ENCODE assay signal across 7 mouse cellular contexts in the genomic region with DNA sequence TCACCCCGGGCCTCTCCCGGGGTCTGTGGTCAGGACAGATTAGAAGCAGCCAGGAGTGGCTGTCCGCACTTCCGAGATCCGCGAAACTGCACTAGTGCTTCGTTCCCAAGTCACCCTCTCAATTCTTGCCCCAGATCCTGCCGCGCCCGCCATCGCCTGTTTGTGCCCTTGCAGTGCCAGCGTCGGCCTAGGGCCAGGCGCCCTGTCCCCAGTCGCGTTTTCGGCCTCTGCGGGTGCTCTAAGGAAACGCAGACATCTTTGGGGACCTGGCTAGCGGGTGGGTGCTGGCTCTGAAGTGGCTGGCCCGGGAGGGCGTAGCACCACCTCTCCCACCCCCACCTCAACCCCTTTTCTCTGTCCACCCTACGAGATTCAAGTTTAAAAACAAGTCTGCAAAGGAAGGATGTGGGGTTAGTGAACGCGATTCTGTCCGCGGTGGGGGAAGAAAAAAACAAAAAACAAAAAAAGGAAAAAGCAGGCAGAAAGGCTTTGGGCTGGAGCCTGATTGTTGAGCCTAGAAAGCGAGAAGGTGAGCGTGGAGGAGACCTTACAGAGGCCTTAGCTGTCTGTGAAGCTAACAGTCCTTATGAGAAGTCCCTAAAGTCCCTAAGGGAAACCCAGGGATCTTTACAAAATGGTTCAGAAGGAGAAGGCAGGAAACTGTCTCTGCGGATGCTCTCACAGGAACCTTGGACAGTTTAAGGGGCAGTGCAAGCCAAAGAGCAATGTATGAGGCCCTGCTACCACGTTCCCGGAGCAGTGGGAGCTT. TPM values are rescaled to one million over a fixed set of nuclear protein-coding genes. Genes with fewer than 3 reads are reported as not detected.
DNase-seq lines count a peak whose midpoint lies in the region; ATAC-seq and TF ChIP-seq lines count a peak whose summit lies in the region.

No protein-coding gene starts in this region.

- no peaks in the 10 kb centered on the region for H3K36me3 ChIP-seq in lung, postnatal 0 days (ENCODE audit: insufficient read depth, low read length)
- no peaks in the 10 kb centered on the region for H3K36me3 ChIP-seq in forebrain, embryonic 10.5 days (replicated peaks)
- no peaks in the 10 kb centered on the region for H3K36me3 ChIP-seq in intestine, postnatal 0 days (ENCODE audit: control insufficient read depth, insufficient read depth)
- no peaks in the 10 kb centered on the region for H3K36me3 ChIP-seq in stomach, postnatal 0 days (ENCODE audit: control insufficient read depth, insufficient read depth, low read length)

- WGBS in lung, postnatal 0 days: 1% methylated on average over 32 of the region's 32 CpGs
- WGBS in forebrain, embryonic 10.5 days: under 1% methylated on average over 32 of the region's 32 CpGs
- WGBS in intestine, postnatal 0 days: 3% methylated on average over 32 of the region's 32 CpGs
- WGBS in stomach, postnatal 0 days: 3% methylated on average over 32 of the region's 32 CpGs

- peak overlapping the region; percentile 23 for H3K4me3 ChIP-seq in lung, postnatal 0 days (ENCODE audit: low read depth, low read length)
- H3K4me3 ChIP-seq in forebrain, embryonic 10.5 days: peak overlapping the region; percentile 69
- peak overlapping the region; percentile 31 for H3K4me3 ChIP-seq in intestine, postnatal 0 days (ENCODE audit: low read depth, low read length)
- peak overlapping the region; percentile 22 for H3K4me3 ChIP-seq in stomach, postnatal 0 days (ENCODE audit: low read depth, low read length)

- ATAC-seq in lung, postnatal 0 days: no peak
- no peak for ATAC-seq in intestine, postnatal 0 days
- no peak for ATAC-seq in stomach, postnatal 0 days (ENCODE audit: low FRiP score, low TSS enrichment)
- ATAC-seq in megakaryocyte progenitor cell, adult 5-6 weeks (replicated peaks; ENCODE audit: poor library complexity): no peak

- H3K9me3 ChIP-seq in lung, postnatal 0 days (ENCODE audit: low read length): no peaks in the 10 kb centered on the region
- no peaks in the 10 kb centered on the region for H3K9me3 ChIP-seq in forebrain, embryonic 10.5 days
- no peaks in the 10 kb centered on the region for H3K9me3 ChIP-seq in intestine, postnatal 0 days (ENCODE audit: control insufficient read depth)
- H3K9me3 ChIP-seq in stomach, postnatal 0 days (ENCODE audit: control insufficient read depth, low read length): no peaks in the 10 kb centered on the region

- no peak for TF ChIP-seq EP300 in lung, postnatal 0 days (IDR thresholded peaks at IDR 0.05)
- TF ChIP-seq EP300 in stomach, postnatal 0 days (optimal IDR thresholded peaks at IDR 0.05): no peak

- no peak for TF ChIP-seq CTCF in lung, postnatal 0 days (IDR thresholded peaks at IDR 0.05)
- no peak for TF ChIP-seq CTCF in intestine, postnatal 0 days (IDR thresholded peaks at IDR 0.05; ENCODE audit: low read depth)
- TF ChIP-seq CTCF in stomach, postnatal 0 days (IDR thresholded peaks at IDR 0.05; ENCODE audit: low read depth): no peak

- DNase-seq in lung, postnatal 0 days (ENCODE audit: low spot score): no peak
- no peak for DNase-seq in lung, postnatal 4 days
- DNase-seq in forebrain, embryonic 10.5 days (ENCODE audit: extremely low spot score, low spot score): peak; percentile 18
- no peak for DNase-seq in stomach, postnatal 0 days (ENCODE audit: low spot score)
- DNase-seq in gastrocnemius, postnatal 25 days: no peak

- H3K4me2 ChIP-seq in lung, postnatal 0 days (replicated peaks; ENCODE audit: low read depth, low read length): peak overlapping the region; percentile 49
- H3K4me2 ChIP-seq in intestine, postnatal 0 days (replicated peaks; ENCODE audit: low read depth): peak overlapping the region; percentile 51
- H3K4me2 ChIP-seq in stomach, postnatal 0 days (replicated peaks; ENCODE audit: low read depth): peak overlapping the region; percentile 36; the same call in 1 of the 2 replicates

- H3K9ac ChIP-seq in lung, postnatal 0 days (replicated peaks; ENCODE audit: low read depth): no peak overlapping the region
- H3K9ac ChIP-seq in intestine, postnatal 0 days (ENCODE audit: low read depth, low read length): no peak overlapping the region
- H3K9ac ChIP-seq in stomach, postnatal 0 days (ENCODE audit: low read length): no peak overlapping the region

- H3K27me3 ChIP-seq in lung, postnatal 0 days (replicated peaks; ENCODE audit: insufficient read depth, low read length): peaks cover 77% of the 10 kb centered on the region
- H3K27me3 ChIP-seq in forebrain, embryonic 10.5 days (ENCODE audit: poor library complexity, severe bottlenecking): peaks cover 97% of the 10 kb centered on the region
- peaks cover 98% of the 10 kb centered on the region for H3K27me3 ChIP-seq in intestine, postnatal 0 days (replicated peaks; ENCODE audit: control insufficient read depth, insufficient read depth, low read length)
- peaks cover 32% of the 10 kb centered on the region for H3K27me3 ChIP-seq in stomach, postnatal 0 days (ENCODE audit: control insufficient read depth, insufficient read depth, low read length)

- H3K4me1 ChIP-seq in lung, postnatal 0 days (ENCODE audit: insufficient read depth, low read depth, low read length): peaks cover 2% of the 10 kb centered on the region
- peaks cover 62% of the 10 kb centered on the region for H3K4me1 ChIP-seq in forebrain, embryonic 10.5 days
- peaks cover 12% of the 10 kb centered on the region; the same call in 1 of the 2 replicates for H3K4me1 ChIP-seq in intestine, postnatal 0 days (replicated peaks; ENCODE audit: control insufficient read depth, insufficient read depth, low read length)
- no peaks in the 10 kb centered on the region; the same call in 1 of the 2 replicates for H3K4me1 ChIP-seq in stomach, postnatal 0 days (replicated peaks; ENCODE audit: control insufficient read depth, insufficient read depth)

- no peak overlapping the region for H3K27ac ChIP-seq in lung, postnatal 0 days (ENCODE audit: low read length)
- no peak overlapping the region for H3K27ac ChIP-seq in forebrain, embryonic 10.5 days
- H3K27ac ChIP-seq in intestine, postnatal 0 days (ENCODE audit: low read depth, low read length): no peak overlapping the region
- no peak overlapping the region for H3K27ac ChIP-seq in stomach, postnatal 0 days (replicated peaks)

RNA-seq across cellular contexts. Expression of gene Cbln1, which starts 1.4 kb away (rescaled TPM):
- polyA plus RNA-seq in lung, postnatal 0 days (2015; fragmentation: Nextera tagmentation; extraction: Ambion mirVana): not detected in 2 replicates
- polyA plus RNA-seq in forebrain, embryonic 10.5 days (2016; fragmentation: Nextera tagmentation; extraction: Ambion mirVana): 1.5 TPM in 2 replicates
- polyA plus RNA-seq in intestine, postnatal 0 days (2015; fragmentation: Nextera tagmentation; extraction: Ambion mirVana): 0.07 TPM in 1 of 2 replicates, not detected in the other
- 0.05 and 0.08 TPM in 2 replicates for polyA plus RNA-seq in stomach, postnatal 0 days (2015; fragmentation: Nextera tagmentation; extraction: Ambion mirVana)
- total RNA-seq in gastrocnemius, postnatal 25 days (2021): under 1 TPM in 1 of 2 experiments, not detected in 1; 0.16 TPM
- not detected in 2 replicates for total RNA-seq in megakaryocyte progenitor cell, adult 5-6 weeks (2015)
- total RNA-seq in megakaryocyte progenitor cell, adult 5-6 weeks (2017): not detected in 2 replicates
